Mouse (Mus musculus) forebrain, embryonic 16.5 days (tissue): ENCODE data around the gene Fancc. TPM values are rescaled to one million over a fixed set of nuclear protein-coding genes. Genes with fewer than 3 reads are reported as not detected.

Experiments
- ATAC-seq: fragments of 200-750 bp; cut with Nextera tagmentation; 2 replicates; pipeline ENCODE4 v1.8.0; 2017; ENCODE audit warnings: mild to moderate bottlenecking, moderate library complexity
- H3K27ac ChIP-seq: fragments of 300-500 bp; sonication (generic); 2 replicates; pipeline ENCODE4 v1.5.1; 2014; ENCODE audit warnings: low read length, control low read depth
- H3K27me3 ChIP-seq: fragments of 300-500 bp; sonication (generic); replicated peaks from 2 replicates; pipeline ENCODE4 v1.6.1; 2014; ENCODE audit warnings: low read length; ENCODE audit not compliant: control insufficient read depth, insufficient read depth
- H3K36me3 ChIP-seq: fragments of 300-500 bp; sonication (generic); 2 replicates; pipeline ENCODE4 v1.6.1; 2014; ENCODE audit not compliant: control insufficient read depth, insufficient read depth
- H3K4me1 ChIP-seq: fragments of 300-500 bp; sonication (generic); replicated peaks from 2 replicates; pipeline ENCODE4 v1.6.1; 2014; ENCODE audit warnings: low read length; ENCODE audit not compliant: control insufficient read depth, insufficient read depth
- H3K4me2 ChIP-seq: fragments of 300-500 bp; sonication (generic); 2 replicates; pipeline ENCODE4 v1.6.1; 2014; ENCODE audit warnings: mild to moderate bottlenecking, low read length, control low read depth
- H3K4me3 ChIP-seq: fragments of 300-500 bp; sonication (generic); replicated peaks from 2 replicates; pipeline ENCODE4 v1.5.1; 2014; ENCODE audit warnings: mild to moderate bottlenecking, low read length, control low read depth
- H3K9ac ChIP-seq: fragments of 300-500 bp; sonication (generic); replicated peaks from 2 replicates; pipeline ENCODE4 v1.6.1; 2014; ENCODE audit warnings: low read depth, low read length, control low read depth
- H3K9me3 ChIP-seq: fragments of 300-500 bp; sonication (generic); 2 replicates; pipeline ENCODE4 v1.6.1; 2016; ENCODE audit warnings: low read length; ENCODE audit not compliant: control insufficient read depth
- WGBS: fragments of 180-500 bp; shearing (Covaris S2); extraction: QIAGEN DNeasy Blood & Tissue Kit; methylation state at CpG from one replicate; pipeline ENCODE4 v1.1.7; 2014; 5-methylcytosine and 5-hydroxymethylcytosine counted together
- polyA plus RNA-seq: library from polyadenylated mRNA; unstranded; fragments of >200 nt; fragmentation: Nextera tagmentation; extraction: Ambion mirVana; gene quantifications from 2 replicates; pipeline ENCODE4 v1.2.1, GENCODE M21; 2015

Fancc gene
- polyA plus RNA-seq, 1 experiment from 2014 or later = 13.7 TPM

DNA sequence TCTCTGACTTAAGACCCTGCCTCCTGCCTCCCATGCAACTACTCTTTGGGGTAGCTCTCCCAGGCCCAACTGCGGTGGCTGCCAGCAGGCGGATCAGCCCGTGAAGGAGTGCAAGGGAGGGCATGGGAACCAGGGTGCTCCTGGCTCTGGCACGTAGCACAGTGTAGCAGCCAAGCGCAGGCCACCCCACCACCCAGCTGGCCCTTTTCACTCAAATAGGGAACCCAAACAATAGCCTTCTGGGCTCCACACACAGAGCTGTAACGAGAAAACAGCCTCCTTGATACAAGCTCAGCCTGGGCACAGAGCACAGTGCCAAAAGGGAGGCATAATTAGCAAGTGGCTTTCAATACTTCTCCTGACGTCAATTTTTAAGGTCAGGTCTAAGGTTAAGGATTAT is 160.7 kb downstream of the Fancc start:
- H3K9ac ChIP-seq = no peak overlapping the region
- peaks cover 12% of the 10 kb centered on the region for H3K4me1 ChIP-seq
- no peak overlapping the region for H3K4me3 ChIP-seq
- H3K27me3 ChIP-seq = no peaks in the 10 kb centered on the region
- H3K36me3 ChIP-seq = no peaks in the 10 kb centered on the region
- no peak overlapping the region for H3K27ac ChIP-seq
- 2% methylated on average over 7 of the region's 7 CpGs for WGBS
- H3K4me2 ChIP-seq = no peak overlapping the region
- H3K9me3 ChIP-seq = no peaks in the 10 kb centered on the region
- peak; percentile 97 for ATAC-seq

DNA sequence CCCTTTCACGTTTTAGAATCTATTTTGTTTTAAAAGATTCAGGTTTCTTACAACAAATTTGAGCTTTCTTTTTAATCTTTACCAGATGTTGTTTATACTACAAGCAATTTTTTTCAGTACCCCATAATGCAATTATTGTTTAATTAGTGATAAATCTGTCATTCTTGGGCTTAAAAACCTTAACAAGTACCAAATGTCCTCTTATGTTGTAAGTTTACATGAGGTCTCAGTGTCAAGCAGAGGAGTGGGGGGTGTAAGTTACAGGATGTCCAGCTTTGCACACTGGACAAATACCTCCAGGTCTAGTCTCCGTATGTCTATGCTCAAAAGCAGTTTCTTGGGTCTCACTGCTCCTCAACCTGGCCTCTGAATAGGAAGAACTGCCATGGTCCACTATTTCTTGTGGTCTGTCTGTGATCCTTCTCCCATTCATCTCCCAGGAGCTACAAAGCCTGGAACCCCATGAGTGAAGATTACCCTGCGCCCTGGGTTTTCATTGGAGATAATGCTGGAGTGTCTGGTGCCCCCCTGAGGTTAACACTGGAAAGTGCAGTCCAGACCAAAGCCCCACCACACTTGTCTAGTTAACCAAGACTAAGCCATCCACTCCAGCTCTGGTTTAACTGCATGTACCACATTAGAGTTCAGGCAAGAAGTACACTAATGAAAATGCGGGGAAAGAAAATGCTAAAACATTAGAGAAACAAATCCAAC is 161.5 kb downstream of the Fancc start:
- Histone ChIP-seq H3K27me3 (no peaks in the 10 kb centered on the region), H3K9me3 (no peaks in the 10 kb centered on the region), H3K4me1 (peaks cover 12% of the 10 kb centered on the region), H3K4me2 (no peak overlapping the region), H3K4me3 (no peak overlapping the region), H3K9ac (no peak overlapping the region), H3K27ac (no peak overlapping the region), H3K36me3 (no peaks in the 10 kb centered on the region)
- 72% methylated on average over 4 of the region's 4 CpGs for WGBS
- ATAC-seq = no peak

- H3K9ac ChIP-seq = no peak overlapping the region
- H3K9me3 ChIP-seq = no peaks in the 10 kb centered on the region
- H3K4me3 ChIP-seq = no peak overlapping the region
- peaks cover 21% of the 10 kb centered on the region for H3K4me1 ChIP-seq
- no peak for ATAC-seq
- H3K27ac ChIP-seq = no peak overlapping the region
- no peak overlapping the region for H3K4me2 ChIP-seq
- no peaks in the 10 kb centered on the region for H3K36me3 ChIP-seq
- 41% methylated on average over 4 of the region's 4 CpGs for WGBS
- no peaks in the 10 kb centered on the region for H3K27me3 ChIP-seq
Observed at GRCm38 (mm10) chr13:63332576-63333300, 164.3 kb downstream of the Fancc start.

DNA sequence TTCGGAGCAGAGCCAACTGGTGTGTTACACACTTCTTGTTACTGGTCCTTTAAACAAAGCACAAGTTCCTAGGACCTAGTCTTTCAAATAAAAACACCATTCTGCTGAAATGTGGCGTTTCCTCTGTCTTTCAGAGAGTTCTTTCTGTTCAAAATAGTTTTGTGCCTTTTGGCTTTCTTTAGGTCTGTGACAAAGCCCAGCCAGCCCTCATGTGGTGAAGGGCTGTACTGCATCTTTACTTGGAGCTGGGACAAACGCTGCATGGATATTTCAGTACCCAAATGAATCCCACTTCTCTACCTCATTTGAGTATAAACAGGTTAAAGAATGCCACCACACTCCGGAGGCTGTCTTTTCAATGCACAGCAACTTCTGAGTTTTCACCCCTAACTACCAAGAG is 165.7 kb downstream of the Fancc start:
- no peak overlapping the region for H3K9ac ChIP-seq
- H3K27ac ChIP-seq = no peak overlapping the region
- H3K4me1 ChIP-seq = peaks cover 14% of the 10 kb centered on the region
- 32% methylated on average over 4 of the region's 4 CpGs for WGBS
- no peak overlapping the region for H3K4me2 ChIP-seq
- no peak overlapping the region for H3K4me3 ChIP-seq
- H3K27me3 ChIP-seq = no peaks in the 10 kb centered on the region
- no peaks in the 10 kb centered on the region for H3K9me3 ChIP-seq
- H3K36me3 ChIP-seq = no peaks in the 10 kb centered on the region
- ATAC-seq = no peak

DNA sequence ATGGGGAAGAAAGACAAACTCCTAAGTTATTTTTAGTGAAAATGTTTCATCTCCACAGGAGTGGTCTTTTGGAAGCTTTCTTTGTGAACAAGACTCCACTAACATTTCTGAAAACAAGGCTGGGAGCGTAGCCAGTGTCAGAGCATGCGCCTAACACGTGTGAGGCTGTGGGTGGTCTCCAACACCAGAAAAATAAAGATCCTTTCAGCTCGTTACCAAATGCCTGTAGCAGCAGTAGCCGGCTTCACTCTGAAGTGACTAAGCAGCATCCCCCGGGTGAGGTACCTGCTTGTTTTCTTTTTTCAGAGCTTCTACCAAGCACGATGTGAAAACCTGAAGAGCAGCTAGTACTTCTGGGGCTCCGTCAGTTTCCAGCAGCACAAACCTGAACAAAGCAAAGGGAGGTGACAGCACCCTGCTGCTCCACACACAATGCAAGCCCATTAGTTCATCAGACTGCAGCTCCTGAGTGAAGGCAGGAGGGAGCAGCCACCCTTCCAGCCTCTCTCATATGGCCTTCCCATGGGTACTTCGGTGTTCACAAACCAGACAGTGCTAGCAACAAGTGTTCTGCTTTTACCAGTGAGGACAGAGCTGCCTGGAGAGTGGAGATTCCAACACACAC is 166.7 kb downstream of the Fancc start:
- Histone ChIP-seq H3K36me3 (no peaks in the 10 kb centered on the region), H3K4me2 (peak overlapping the region; percentile 9; the same call in 1 of the 2 replicates), H3K4me3 (no peak overlapping the region), H3K4me1 (peaks cover 9% of the 10 kb centered on the region), H3K9ac (no peak overlapping the region), H3K27me3 (no peaks in the 10 kb centered on the region), H3K27ac (no peak overlapping the region), H3K9me3 (no peaks in the 10 kb centered on the region)
- 3% methylated on average over 9 of the region's 9 CpGs for WGBS
- peak; percentile 55 for ATAC-seq

- no peaks in the 10 kb centered on the region for H3K36me3 ChIP-seq
- H3K9ac ChIP-seq = no peak overlapping the region
- H3K27ac ChIP-seq = no peak overlapping the region
- WGBS = 88% methylated on average over 2 of the region's 2 CpGs
- H3K4me1 ChIP-seq = peaks cover 9% of the 10 kb centered on the region
- no peaks in the 10 kb centered on the region for H3K27me3 ChIP-seq
- no peak overlapping the region for H3K4me2 ChIP-seq
- ATAC-seq = no peak
- no peak overlapping the region for H3K4me3 ChIP-seq
- no peaks in the 10 kb centered on the region for H3K9me3 ChIP-seq
Observed at GRCm38 (mm10) chr13:63326015-63326414, 171.1 kb downstream of the Fancc start.

DNA sequence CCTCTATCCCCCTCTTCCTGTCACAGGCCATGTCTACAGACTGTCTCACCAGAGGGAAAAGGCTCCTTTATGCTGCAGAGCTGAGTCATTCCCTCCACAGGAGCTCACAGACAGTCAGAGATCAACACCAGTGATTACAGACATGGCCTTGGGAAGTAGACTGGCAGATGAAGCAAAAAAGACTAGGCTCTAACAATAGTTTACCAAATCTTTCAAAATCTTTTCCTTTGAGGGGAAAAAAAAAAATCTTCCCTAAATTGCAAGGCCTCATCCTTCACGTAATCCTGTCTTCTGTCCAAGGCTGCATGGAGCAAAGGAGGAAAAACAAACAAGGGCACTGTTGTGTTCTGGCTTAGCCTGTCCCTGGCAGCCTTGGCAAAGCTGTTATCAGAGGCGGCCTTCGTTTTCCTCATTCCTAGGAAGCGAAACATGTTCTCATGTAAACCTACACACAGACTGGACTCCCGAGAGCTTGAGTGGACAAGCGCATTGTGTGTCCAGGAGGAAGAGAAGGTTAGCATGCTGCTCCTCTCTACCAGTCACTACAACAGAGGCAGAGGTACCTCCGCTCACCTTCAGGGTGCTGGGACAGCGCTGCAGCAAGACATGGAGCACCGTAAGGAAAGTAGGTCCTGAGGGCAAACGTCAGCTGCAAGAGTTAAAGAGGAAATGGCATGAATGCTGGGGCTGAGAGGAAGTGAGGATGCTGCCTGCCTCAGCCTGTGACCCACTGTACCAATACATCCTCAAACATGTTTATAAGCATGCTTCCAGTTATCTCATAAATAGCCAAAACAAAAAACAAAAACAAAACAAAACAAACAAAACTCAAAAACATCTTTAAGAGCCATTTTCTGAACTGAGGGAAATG is 171.9 kb downstream of the Fancc start:
- Histone ChIP-seq H3K4me3 (no peak overlapping the region), H3K9me3 (no peaks in the 10 kb centered on the region), H3K4me2 (no peak overlapping the region), H3K9ac (no peak overlapping the region), H3K27me3 (no peaks in the 10 kb centered on the region), H3K27ac (no peak overlapping the region), H3K4me1 (peaks cover 5% of the 10 kb centered on the region), H3K36me3 (no peaks in the 10 kb centered on the region)
- WGBS = 82% methylated on average over 10 of the region's 10 CpGs
- no peak for ATAC-seq

DNA sequence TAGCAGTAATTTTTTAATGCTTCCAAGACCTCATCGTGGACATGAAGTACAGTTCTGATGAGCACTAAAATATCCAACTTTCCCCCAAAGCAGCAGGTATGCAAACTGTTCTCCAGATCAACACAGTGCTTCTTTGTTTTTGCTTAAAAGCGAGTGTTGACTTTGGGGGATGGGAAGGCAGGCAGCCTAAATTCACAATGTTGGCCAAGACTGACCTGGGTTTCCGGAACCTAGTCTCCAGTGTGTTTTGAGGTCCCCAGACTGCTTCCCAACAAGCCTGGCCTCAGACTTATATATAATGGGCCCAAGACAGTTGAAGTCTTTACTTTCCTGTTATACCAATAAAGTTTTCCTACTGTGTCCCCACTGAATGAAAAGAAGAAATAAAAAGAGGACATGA is 172.8 kb downstream of the Fancc start:
- Histone ChIP-seq H3K9me3 (no peaks in the 10 kb centered on the region), H3K9ac (no peak overlapping the region), H3K27ac (no peak overlapping the region), H3K4me2 (no peak overlapping the region), H3K36me3 (no peaks in the 10 kb centered on the region), H3K27me3 (no peaks in the 10 kb centered on the region), H3K4me1 (no peaks in the 10 kb centered on the region), H3K4me3 (no peak overlapping the region)
- 70% methylated on average over 3 of the region's 3 CpGs for WGBS
- no peak for ATAC-seq
